Mouse (Mus musculus): Measurements from ENCODE around the gene Tmem119. TPM values are rescaled to one million over a fixed set of nuclear protein-coding genes. Genes with fewer than 3 reads are reported as not detected.
"Not testable (repeated sequence)": the region's sequence is repeated elsewhere in the genome, so short reads cannot be mapped to it uniquely, and the experiment has no call there.

Gene Tmem119
- polyA plus RNA-seq, 1 experiment from 2014 or later: 7.8 TPM

- 68% methylated on average over 5 of the region's 5 CpGs for WGBS
- no peak for ATAC-seq (ENCODE audit: insufficient number of reproducible peaks, insufficient read depth, low FRiP score, low read depth)
- no peaks in the 10 kb centered on the region for H3K36me3 ChIP-seq (ENCODE audit: control insufficient read depth, insufficient read depth, low read length)
- H3K27ac ChIP-seq (replicated peaks in 1 of 2; ENCODE audit: control insufficient read depth in 1 of 2, insufficient read depth in 1 of 2, low read depth in 2 of 2, low read length in 2 of 2): no peak overlapping the region
- H3K4me3 ChIP-seq (ENCODE audit: control insufficient read depth in 1 of 2, insufficient read depth in 1 of 2, low read depth in 1 of 2, low read length in 2 of 2): no peak overlapping the region
- no peaks in the 10 kb centered on the region for H3K9me3 ChIP-seq (ENCODE audit: control insufficient read depth, low read length)
- peaks cover 13 to 16% of the 10 kb centered on the region in 2 experiments for H3K4me1 ChIP-seq (ENCODE audit: control insufficient read depth in 2 of 2, insufficient read depth in 2 of 2, low read length in 2 of 2)
- peaks cover 8% of the 10 kb centered on the region; the same call in 1 of the 2 replicates for H3K27me3 ChIP-seq (ENCODE audit: control insufficient read depth, insufficient read depth, low read length)
- H3K4me2 ChIP-seq (ENCODE audit: low read length): no peak overlapping the region
- no peak overlapping the region for H3K9ac ChIP-seq (ENCODE audit: low read length)
Measured at GRCm38 (mm10) chr5:113786985-113787384, 13.3 kb downstream of the Tmem119 start.

GRCm38 (mm10) chr5:113784104-113784503 lies 16.2 kb downstream of the Tmem119 start:
- H3K9me3 ChIP-seq (ENCODE audit: control insufficient read depth, low read length); H3K9ac ChIP-seq (ENCODE audit: low read length); ATAC-seq (ENCODE audit: insufficient number of reproducible peaks, insufficient read depth, low FRiP score, low read depth); H3K27me3 ChIP-seq (ENCODE audit: control insufficient read depth, insufficient read depth, low read length); H3K4me2 ChIP-seq (ENCODE audit: low read length); H3K4me3 ChIP-seq (ENCODE audit: control insufficient read depth in 1 of 2, insufficient read depth in 1 of 2, low read depth in 1 of 2, low read length in 2 of 2); H3K36me3 ChIP-seq (ENCODE audit: control insufficient read depth, insufficient read depth, low read length): not testable (repeated sequence)
- peak overlapping the region; percentile 9 to 50; a peak in 1 of 4 replicates for H3K27ac ChIP-seq (replicated peaks in 1 of 2; ENCODE audit: control insufficient read depth in 1 of 2, insufficient read depth in 1 of 2, low read depth in 2 of 2, low read length in 2 of 2)
- 28% methylated on average over 3 of the region's 3 CpGs for WGBS
- H3K4me1 ChIP-seq (ENCODE audit: control insufficient read depth in 2 of 2, insufficient read depth in 2 of 2, low read length in 2 of 2): peaks cover 10 to 12% of the 10 kb centered on the region in 2 experiments

- 5% methylated on average over 12 of the region's 12 CpGs for WGBS
- H3K36me3 ChIP-seq (ENCODE audit: control insufficient read depth, insufficient read depth, low read length): peaks cover 5% of the 10 kb centered on the region
- no peaks in the 10 kb centered on the region for H3K9me3 ChIP-seq (ENCODE audit: control insufficient read depth, low read length)
- no peak for ATAC-seq (ENCODE audit: insufficient number of reproducible peaks, insufficient read depth, low FRiP score, low read depth)
- no peak overlapping the region for H3K4me3 ChIP-seq (ENCODE audit: control insufficient read depth in 1 of 2, insufficient read depth in 1 of 2, low read depth in 1 of 2, low read length in 2 of 2)
- peaks cover 8% of the 10 kb centered on the region; the same call in 1 of the 2 replicates for H3K27me3 ChIP-seq (ENCODE audit: control insufficient read depth, insufficient read depth, low read length)
- peak overlapping the region; percentile 37 for H3K4me2 ChIP-seq (ENCODE audit: low read length)
- H3K4me1 ChIP-seq (ENCODE audit: control insufficient read depth in 2 of 2, insufficient read depth in 2 of 2, low read length in 2 of 2): peaks cover 6 to 7% of the 10 kb centered on the region in 2 experiments
- H3K9ac ChIP-seq (ENCODE audit: low read length): no peak overlapping the region; the same call in 1 of the 2 replicates
- peak overlapping the region; percentile 31 to 50; a peak in 3 of 4 replicates for H3K27ac ChIP-seq (replicated peaks in 1 of 2; ENCODE audit: control insufficient read depth in 1 of 2, insufficient read depth in 1 of 2, low read depth in 2 of 2, low read length in 2 of 2)
Measured at GRCm38 (mm10) chr5:113783581-113784001, 16.7 kb downstream of the Tmem119 start.

DNA sequence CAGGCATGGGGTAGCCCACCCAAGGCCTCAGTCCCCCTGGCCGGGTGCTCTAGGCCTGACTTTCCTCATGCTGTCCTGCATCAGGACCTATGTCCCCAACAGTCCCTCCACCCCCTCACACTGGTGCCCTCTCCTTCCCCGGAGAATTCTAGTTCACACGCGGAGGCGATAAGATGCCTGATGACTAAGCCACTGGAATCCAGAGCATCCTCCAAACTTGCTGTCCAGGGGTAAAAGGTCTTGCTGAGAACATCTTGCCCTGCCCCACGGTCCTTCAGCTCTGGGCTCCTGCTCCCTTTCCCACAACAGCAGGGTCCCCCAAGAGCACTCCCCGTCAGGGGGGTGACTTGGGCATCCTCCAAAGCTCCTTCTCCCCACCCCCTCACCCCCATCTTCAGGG lies 17.7 kb downstream of the Tmem119 start:
- Histone ChIP-seq H3K27me3 (ENCODE audit: control insufficient read depth, insufficient read depth, low read length) (peaks cover 8% of the 10 kb centered on the region; the same call in 1 of the 2 replicates), H3K9me3 (ENCODE audit: control insufficient read depth, low read length) (no peaks in the 10 kb centered on the region), H3K4me3 (ENCODE audit: control insufficient read depth in 1 of 2, insufficient read depth in 1 of 2, low read depth in 1 of 2, low read length in 2 of 2) (no peak overlapping the region), H3K9ac (ENCODE audit: low read length) (no peak overlapping the region), H3K36me3 (ENCODE audit: control insufficient read depth, insufficient read depth, low read length) (peaks cover 10% of the 10 kb centered on the region), H3K4me1 (ENCODE audit: control insufficient read depth in 2 of 2, insufficient read depth in 2 of 2, low read length in 2 of 2) (peaks cover 6 to 7% of the 10 kb centered on the region in 2 experiments), H3K4me2 (ENCODE audit: low read length) (no peak overlapping the region), H3K27ac (replicated peaks in 1 of 2; ENCODE audit: control insufficient read depth in 1 of 2, insufficient read depth in 1 of 2, low read depth in 2 of 2, low read length in 2 of 2) (peak overlapping the region in 1 of 2 experiments; percentile 50; a peak in 1 of 4 replicates)
- ATAC-seq (ENCODE audit: insufficient number of reproducible peaks, insufficient read depth, low FRiP score, low read depth): no peak
- 50% methylated on average over 7 of the region's 7 CpGs for WGBS

DNA sequence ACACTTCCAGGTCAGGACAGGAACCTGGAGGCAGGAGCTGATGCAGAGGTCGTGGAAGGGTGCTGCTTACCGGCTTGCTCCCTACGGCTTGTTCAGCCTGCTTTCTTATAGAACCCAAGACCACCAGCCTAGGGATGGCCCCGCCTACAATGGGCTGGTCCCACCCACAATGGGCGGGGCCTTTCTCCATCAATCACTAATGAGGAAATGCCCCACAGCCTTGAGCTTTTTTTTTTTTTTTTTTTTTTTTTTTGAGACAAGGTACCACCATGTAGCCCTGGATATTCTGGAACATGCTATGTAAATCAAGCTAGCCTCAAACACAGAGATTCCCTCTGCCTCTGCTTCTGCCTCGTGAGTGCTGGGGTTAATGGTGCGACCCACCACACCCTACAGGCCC lies 18.4 kb downstream of the Tmem119 start:
- Histone ChIP-seq H3K4me3 (ENCODE audit: control insufficient read depth in 1 of 2, insufficient read depth in 1 of 2, low read depth in 1 of 2, low read length in 2 of 2) (no peak overlapping the region), H3K4me2 (ENCODE audit: low read length) (no peak overlapping the region), H3K9ac (ENCODE audit: low read length) (no peak overlapping the region), H3K27me3 (ENCODE audit: control insufficient read depth, insufficient read depth, low read length) (peaks cover 6% of the 10 kb centered on the region; the same call in 1 of the 2 replicates), H3K36me3 (ENCODE audit: control insufficient read depth, insufficient read depth, low read length) (peaks cover 16% of the 10 kb centered on the region), H3K4me1 (ENCODE audit: control insufficient read depth in 2 of 2, insufficient read depth in 2 of 2, low read length in 2 of 2) (peaks cover 6 to 7% of the 10 kb centered on the region in 2 experiments), H3K9me3 (ENCODE audit: control insufficient read depth, low read length) (no peaks in the 10 kb centered on the region), H3K27ac (replicated peaks in 1 of 2; ENCODE audit: control insufficient read depth in 1 of 2, insufficient read depth in 1 of 2, low read depth in 2 of 2, low read length in 2 of 2) (no peak overlapping the region)
- 80% methylated on average over 7 of the region's 7 CpGs for WGBS
- ATAC-seq (ENCODE audit: insufficient number of reproducible peaks, insufficient read depth, low FRiP score, low read depth): no peak

- Histone ChIP-seq H3K9me3 (ENCODE audit: control insufficient read depth, low read length) (no peaks in the 10 kb centered on the region), H3K4me2 (ENCODE audit: low read length) (no peak overlapping the region), H3K4me1 (ENCODE audit: control insufficient read depth in 2 of 2, insufficient read depth in 2 of 2, low read length in 2 of 2) (peaks cover 6 to 7% of the 10 kb centered on the region in 2 experiments), H3K36me3 (ENCODE audit: control insufficient read depth, insufficient read depth, low read length) (peaks cover 22% of the 10 kb centered on the region), H3K4me3 (ENCODE audit: control insufficient read depth in 1 of 2, insufficient read depth in 1 of 2, low read depth in 1 of 2, low read length in 2 of 2) (no peak overlapping the region), H3K27ac (replicated peaks in 1 of 2; ENCODE audit: control insufficient read depth in 1 of 2, insufficient read depth in 1 of 2, low read depth in 2 of 2, low read length in 2 of 2) (no peak overlapping the region), H3K27me3 (ENCODE audit: control insufficient read depth, insufficient read depth, low read length) (peaks cover 5% of the 10 kb centered on the region; the same call in 1 of the 2 replicates), H3K9ac (ENCODE audit: low read length) (no peak overlapping the region)
- 77% methylated on average over 7 of the region's 7 CpGs for WGBS
- ATAC-seq (ENCODE audit: insufficient number of reproducible peaks, insufficient read depth, low FRiP score, low read depth): no peak
Measured at GRCm38 (mm10) chr5:113781254-113781653, 19.1 kb downstream of the Tmem119 start.

- Histone ChIP-seq H3K9me3 (ENCODE audit: control insufficient read depth, low read length) (no peaks in the 10 kb centered on the region), H3K4me2 (ENCODE audit: low read length) (no peak overlapping the region), H3K4me1 (ENCODE audit: control insufficient read depth in 2 of 2, insufficient read depth in 2 of 2, low read length in 2 of 2) (peaks cover 6 to 7% of the 10 kb centered on the region in 2 experiments), H3K36me3 (ENCODE audit: control insufficient read depth, insufficient read depth, low read length) (peaks cover 27% of the 10 kb centered on the region), H3K27me3 (ENCODE audit: control insufficient read depth, insufficient read depth, low read length) (peaks cover 5% of the 10 kb centered on the region; the same call in 1 of the 2 replicates), H3K27ac (replicated peaks in 1 of 2; ENCODE audit: control insufficient read depth in 1 of 2, insufficient read depth in 1 of 2, low read depth in 2 of 2, low read length in 2 of 2) (no peak overlapping the region), H3K9ac (ENCODE audit: low read length) (no peak overlapping the region), H3K4me3 (ENCODE audit: control insufficient read depth in 1 of 2, insufficient read depth in 1 of 2, low read depth in 1 of 2, low read length in 2 of 2) (no peak overlapping the region)
- ATAC-seq (ENCODE audit: insufficient number of reproducible peaks, insufficient read depth, low FRiP score, low read depth): no peak
- WGBS: 78% methylated on average over 5 of the region's 5 CpGs
Measured at GRCm38 (mm10) chr5:113780763-113781162, 19.6 kb downstream of the Tmem119 start.
